Mouse (Mus musculus) B cell, adult 62 days (primary cell): Measurements from ENCODE around the gene Grem1. TPM values are rescaled to one million over a fixed set of nuclear protein-coding genes. Genes with fewer than 3 reads are reported as not detected.

Experiments
- total RNA-seq: library from RNA; stranded (reverse); gene quantifications from 4 replicates; pipeline ENCODE4 v1.2.4, GENCODE M21; 2023

The Grem1 gene
- total RNA-seq, result not detected in 4 replicates

DNA sequence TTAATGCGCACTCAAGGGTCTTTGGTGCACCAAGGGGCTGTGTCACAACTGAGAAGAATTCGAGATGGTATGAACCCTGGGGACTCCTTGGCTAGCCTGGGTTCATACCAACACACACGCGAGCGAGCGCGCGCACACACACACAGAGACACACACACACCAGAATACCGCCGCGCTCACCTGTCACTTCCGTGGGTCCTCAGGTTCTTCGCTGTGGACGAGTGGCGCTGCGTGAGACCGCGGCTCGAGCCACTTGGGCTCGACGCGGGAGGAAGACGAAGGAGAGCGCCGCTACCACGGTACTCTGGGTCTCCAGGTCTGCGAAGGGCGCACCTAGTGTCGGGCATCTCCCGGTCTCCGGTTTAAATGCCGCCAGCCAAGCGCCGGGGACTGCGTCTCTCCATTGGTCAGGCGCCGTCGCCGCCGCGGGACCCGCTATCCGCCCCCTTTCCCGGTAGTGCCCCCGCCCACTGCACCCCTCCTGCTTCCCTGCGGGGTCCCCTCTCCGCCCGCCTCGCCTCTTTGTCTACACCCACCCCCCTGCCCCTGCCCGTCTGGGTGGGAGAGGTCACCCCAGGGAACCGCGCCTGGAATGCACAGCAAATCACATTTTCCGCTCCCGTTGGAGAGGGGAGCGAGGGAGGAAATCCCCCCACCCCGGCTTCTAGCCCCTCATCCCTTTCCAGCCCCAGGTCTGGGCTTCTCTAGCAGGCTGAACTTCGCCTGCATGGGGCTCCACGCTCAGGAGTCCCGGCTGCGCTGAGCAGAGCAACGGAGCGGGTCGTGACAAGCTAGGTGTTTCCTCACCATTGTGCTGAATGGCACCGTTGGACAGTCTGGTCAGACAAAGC is at the start of gene Grem1:
TSS of gene Grem1 (minus strand) at position 336 of the 851 bp plus-strand sequence.

Other genes starting within 250 kb of the Grem1 start
- not detected in 4 replicates for gene Scg5, start 70.5 kb upstream of the Grem1 start, total RNA-seq
- gene Arhgap11a, start 90.0 kb upstream of the Grem1 start, total RNA-seq, result 13.4 to 15.4 TPM (median 14.1 TPM) in 4 replicates